Mouse (Mus musculus) liver, embryonic 16.5 days (tissue): ENCODE results near the gene Adgrl3. TPM values are rescaled to one million over a fixed set of nuclear protein-coding genes. Genes with fewer than 3 reads are reported as not detected.

Experiments used
- ATAC-seq: fragments of 200-750 bp; cut with Nextera tagmentation; 2 replicates; pipeline ENCODE4 v1.8.0; 2017; ENCODE audit warnings: low read depth, mild to moderate bottlenecking, moderate number of reproducible peaks, moderate library complexity
- H3K27ac ChIP-seq: fragments of 300-500 bp; sonication (generic); 2 replicates; pipeline ENCODE4 v1.5.1; 2014; ENCODE audit warnings: mild to moderate bottlenecking, low read length
- H3K27me3 ChIP-seq: fragments of 300-500 bp; sonication (generic); 2 replicates; pipeline ENCODE4 v1.6.1; 2014; ENCODE audit warnings: low read depth, low read length, mixed read lengths; ENCODE audit not compliant: control insufficient read depth, insufficient read depth
- H3K36me3 ChIP-seq: fragments of 300-500 bp; sonication (generic); 2 replicates; pipeline ENCODE4 v1.6.1; 2014; ENCODE audit warnings: mild to moderate bottlenecking; ENCODE audit not compliant: control insufficient read depth, insufficient read depth
- H3K4me1 ChIP-seq: fragments of 300-500 bp; sonication (generic); 2 replicates; pipeline ENCODE4 v1.6.1; 2014; ENCODE audit warnings: low read depth, low read length, mixed read lengths; ENCODE audit not compliant: control insufficient read depth
- H3K4me2 ChIP-seq: fragments of 300-500 bp; sonication (generic); 2 replicates; pipeline ENCODE4 v1.6.1; 2014; ENCODE audit warnings: low read depth, low read length, mixed read lengths
- H3K4me3 ChIP-seq: fragments of 300-500 bp; sonication (generic); 2 replicates; pipeline ENCODE4 v1.5.1; 2014; ENCODE audit warnings: low read depth, mild to moderate bottlenecking, low read length
- H3K9ac ChIP-seq: fragments of 300-500 bp; sonication (generic); 2 replicates; pipeline ENCODE4 v1.6.1; 2014; ENCODE audit warnings: low read depth, low read length
- H3K9me3 ChIP-seq: fragments of 300-500 bp; sonication (generic); replicated peaks from 2 replicates; pipeline ENCODE4 v1.6.1; 2016; ENCODE audit warnings: low read length; ENCODE audit not compliant: control insufficient read depth
- WGBS: fragments of 180-500 bp; shearing (Covaris S2); extraction: QIAGEN DNeasy Blood & Tissue Kit; methylation state at CpG from one replicate; pipeline ENCODE4 v1.1.7; 2014; ENCODE audit not compliant: insufficient replicate concordance; 5-methylcytosine and 5-hydroxymethylcytosine counted together
- polyA plus RNA-seq: library from polyadenylated mRNA; unstranded; fragments of >200 nt; fragmentation: Nextera tagmentation; extraction: Ambion mirVana; gene quantifications from 2 replicates; pipeline ENCODE4 v1.2.1, GENCODE M21; 2015

Adgrl3 gene
- polyA plus RNA-seq, 1 experiment from 2014 or later = 0.89 TPM

GRCm38 (mm10) chr5:81028875-81029274 lies 8.9 kb downstream of the Adgrl3 start:
- H3K36me3 ChIP-seq = no peaks in the 10 kb centered on the region

GRCm38 (mm10) chr5:81037091-81037490 lies 17.2 kb downstream of the Adgrl3 start:
- no peak for ATAC-seq
- Histone ChIP-seq H3K4me2 (no peak overlapping the region), H3K27ac (no peak overlapping the region), H3K36me3 (no peaks in the 10 kb centered on the region), H3K9me3 (no peaks in the 10 kb centered on the region), H3K27me3 (no peaks in the 10 kb centered on the region), H3K4me1 (no peaks in the 10 kb centered on the region), H3K9ac (no peak overlapping the region), H3K4me3 (no peak overlapping the region)

More at GRCm38 (mm10) chr5:81028875-81029274, 8.9 kb downstream of the Adgrl3 start:
- WGBS = 25% methylated on average over 2 of the region's 2 CpGs
- Histone ChIP-seq H3K4me1 (no peaks in the 10 kb centered on the region), H3K27me3 (peaks cover 3% of the 10 kb centered on the region; the same call in 1 of the 2 replicates), H3K4me2 (no peak overlapping the region), H3K4me3 (no peak overlapping the region), H3K27ac (no peak overlapping the region), H3K9ac (no peak overlapping the region), H3K9me3 (no peaks in the 10 kb centered on the region)
- ATAC-seq = no peak

DNA sequence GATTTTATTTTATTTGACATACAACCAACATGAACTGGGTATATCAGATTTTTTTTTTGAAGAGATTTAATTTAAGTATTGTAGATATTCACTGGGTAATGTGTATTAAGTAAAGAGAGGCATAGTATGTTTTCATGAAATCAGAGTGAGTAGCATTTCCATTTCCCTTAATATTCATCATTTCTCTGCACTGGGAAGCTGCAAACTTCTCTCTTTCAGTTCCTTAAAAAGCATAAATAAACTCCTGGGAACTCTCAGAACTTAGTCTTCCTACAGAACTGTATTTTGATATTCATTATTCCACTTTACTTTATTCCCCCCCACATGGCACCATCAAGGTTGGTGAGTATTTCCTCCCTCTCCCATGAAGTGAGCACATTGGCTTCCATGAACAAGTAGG lies 23.9 kb downstream of the Adgrl3 start:
- no peak for ATAC-seq
- Histone ChIP-seq H3K27me3 (no peaks in the 10 kb centered on the region), H3K9me3 (no peaks in the 10 kb centered on the region), H3K9ac (no peak overlapping the region), H3K4me1 (no peaks in the 10 kb centered on the region), H3K4me3 (no peak overlapping the region), H3K4me2 (no peak overlapping the region), H3K36me3 (no peaks in the 10 kb centered on the region), H3K27ac (no peak overlapping the region)

GRCm38 (mm10) chr5:81046128-81046527 lies 26.2 kb downstream of the Adgrl3 start:
- 66% methylated on average over 4 of the region's 4 CpGs for WGBS
- Histone ChIP-seq H3K27me3 (no peaks in the 10 kb centered on the region), H3K4me1 (no peaks in the 10 kb centered on the region), H3K36me3 (no peaks in the 10 kb centered on the region), H3K9me3 (no peaks in the 10 kb centered on the region), H3K4me2 (no peak overlapping the region), H3K9ac (no peak overlapping the region), H3K27ac (no peak overlapping the region), H3K4me3 (no peak overlapping the region)
- ATAC-seq = no peak

DNA sequence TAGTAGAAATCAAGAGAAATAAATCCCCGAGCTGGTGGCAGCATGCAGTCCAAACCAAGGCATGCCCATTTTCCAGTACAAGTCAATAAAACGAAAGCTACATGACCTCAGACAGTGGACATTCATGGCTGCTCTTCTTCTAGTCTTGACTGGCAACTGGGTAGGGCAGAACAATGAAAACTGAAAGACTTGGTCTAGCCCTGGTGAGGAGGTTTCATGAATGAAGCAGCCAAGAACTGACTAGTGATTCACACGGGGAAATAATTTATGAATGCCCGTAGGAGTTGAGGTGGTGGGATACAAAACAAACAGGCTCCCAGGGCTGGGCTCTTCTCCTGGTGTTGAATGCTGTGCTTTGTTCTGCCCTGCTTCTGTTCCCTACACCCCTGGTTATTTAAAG lies 34.7 kb downstream of the Adgrl3 start:
- Histone ChIP-seq H3K36me3 (no peaks in the 10 kb centered on the region), H3K9me3 (no peaks in the 10 kb centered on the region), H3K27ac (no peak overlapping the region), H3K4me2 (no peak overlapping the region), H3K27me3 (no peaks in the 10 kb centered on the region), H3K4me1 (no peaks in the 10 kb centered on the region), H3K9ac (no peak overlapping the region), H3K4me3 (no peak overlapping the region)
- WGBS = 52% methylated on average over 4 of the region's 4 CpGs
- ATAC-seq = no peak

- no peak overlapping the region for H3K9ac ChIP-seq
- no peak overlapping the region for H3K27ac ChIP-seq
- H3K36me3 ChIP-seq = no peaks in the 10 kb centered on the region
- H3K4me3 ChIP-seq = no peak overlapping the region
- H3K27me3 ChIP-seq = no peaks in the 10 kb centered on the region
- ATAC-seq = no peak
- H3K4me1 ChIP-seq = no peaks in the 10 kb centered on the region
- WGBS = 49% methylated on average over 2 of the region's 2 CpGs
- no peak overlapping the region for H3K4me2 ChIP-seq
- H3K9me3 ChIP-seq = no peaks in the 10 kb centered on the region
Observed at GRCm38 (mm10) chr5:81055253-81055652, 35.3 kb downstream of the Adgrl3 start.

DNA sequence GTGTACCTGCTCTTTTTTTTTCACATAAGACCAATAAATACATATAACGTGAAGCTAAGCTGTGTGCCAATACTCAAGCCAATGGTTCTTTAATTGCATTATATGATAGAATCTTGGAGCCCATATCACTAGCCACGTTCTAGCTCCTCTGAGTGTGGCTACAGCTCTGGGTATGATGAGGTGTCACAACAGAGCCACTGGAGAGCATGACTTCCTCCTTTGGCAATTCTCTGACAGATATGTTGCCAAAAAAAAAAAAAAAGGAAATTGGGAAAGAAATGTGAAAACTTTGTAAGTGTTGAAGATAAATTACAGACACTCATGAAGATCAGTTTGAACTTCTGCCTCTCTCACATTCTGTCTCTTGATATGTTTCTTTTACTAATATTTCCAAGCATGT lies 38.2 kb downstream of the Adgrl3 start:
- Histone ChIP-seq H3K36me3 (no peaks in the 10 kb centered on the region), H3K4me1 (no peaks in the 10 kb centered on the region), H3K27me3 (no peaks in the 10 kb centered on the region), H3K4me2 (no peak overlapping the region), H3K4me3 (no peak overlapping the region), H3K9me3 (no peaks in the 10 kb centered on the region), H3K27ac (no peak overlapping the region), H3K9ac (no peak overlapping the region)
- 38% methylated on average over 2 of the region's 2 CpGs for WGBS
- ATAC-seq = no peak

- Histone ChIP-seq H3K27ac (no peak overlapping the region), H3K36me3 (no peaks in the 10 kb centered on the region), H3K4me3 (no peak overlapping the region), H3K27me3 (no peaks in the 10 kb centered on the region), H3K4me1 (no peaks in the 10 kb centered on the region), H3K9me3 (no peaks in the 10 kb centered on the region), H3K9ac (no peak overlapping the region), H3K4me2 (no peak overlapping the region)
- ATAC-seq = no peak
- 59% methylated on average over 2 of the region's 2 CpGs for WGBS
Observed at GRCm38 (mm10) chr5:81060950-81061349, 41.0 kb downstream of the Adgrl3 start.

DNA sequence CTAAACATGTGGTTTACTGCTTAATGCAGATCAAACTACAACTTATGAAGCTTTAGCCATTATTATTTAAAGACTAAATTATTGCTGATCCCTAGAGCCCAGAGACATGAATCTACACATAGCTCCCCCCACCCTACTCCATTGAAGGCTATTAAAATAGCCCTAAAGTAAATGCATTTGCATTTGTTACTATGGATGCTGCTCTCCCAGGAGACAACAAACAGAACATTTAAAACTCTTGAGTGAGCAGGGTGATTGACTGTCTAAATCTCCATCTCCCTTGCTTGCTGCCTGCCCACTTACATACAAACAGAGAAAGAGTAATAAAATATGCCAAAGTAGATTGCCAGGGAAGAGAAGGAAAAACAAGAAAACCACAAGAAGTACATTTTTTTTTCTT lies 41.4 kb downstream of the Adgrl3 start:
- no peak overlapping the region for H3K4me3 ChIP-seq
- H3K27me3 ChIP-seq = no peaks in the 10 kb centered on the region
- no peak overlapping the region for H3K27ac ChIP-seq
- no peak overlapping the region for H3K9ac ChIP-seq
- H3K36me3 ChIP-seq = no peaks in the 10 kb centered on the region
- H3K4me2 ChIP-seq = no peak overlapping the region
- no peak for ATAC-seq
- no peaks in the 10 kb centered on the region for H3K9me3 ChIP-seq
- H3K4me1 ChIP-seq = no peaks in the 10 kb centered on the region

- Histone ChIP-seq H3K4me3 (no peak overlapping the region), H3K4me2 (no peak overlapping the region), H3K4me1 (no peaks in the 10 kb centered on the region), H3K9me3 (no peaks in the 10 kb centered on the region), H3K27ac (no peak overlapping the region), H3K9ac (no peak overlapping the region), H3K36me3 (no peaks in the 10 kb centered on the region), H3K27me3 (no peaks in the 10 kb centered on the region)
- WGBS = 78% methylated on average over 2 of the region's 2 CpGs
- ATAC-seq = no peak
Observed at GRCm38 (mm10) chr5:81064026-81064425, 44.1 kb downstream of the Adgrl3 start.
